Mouse (Mus musculus) embryonic facial prominence, embryonic 13.5 days (tissue): ENCODE measurements around the gene Stra6. TPM values are rescaled to one million over a fixed set of nuclear protein-coding genes. Genes with fewer than 3 reads are reported as not detected.

Experiments used
- ATAC-seq: fragments of 200-750 bp; cut with Nextera tagmentation; 2 replicates; pipeline ENCODE4 v1.8.0; 2017; ENCODE audit warnings: low read depth; ENCODE audit not compliant: insufficient number of reproducible peaks, insufficient read depth, low FRiP score, low TSS enrichment
- H3K27ac ChIP-seq: fragments of 300-500 bp; sonication (generic); 2 replicates; pipeline ENCODE4 v1.5.1; 2015; ENCODE audit warnings: moderate library complexity, mild to moderate bottlenecking, inconsistent platforms
- H3K27me3 ChIP-seq: fragments of 300-500 bp; sonication (generic); 2 replicates; pipeline ENCODE4 v1.6.1; 2015; ENCODE audit warnings: mild to moderate bottlenecking, inconsistent platforms
- H3K36me3 ChIP-seq: fragments of 300-500 bp; sonication (generic); 2 replicates; pipeline ENCODE4 v1.6.1; 2015; ENCODE audit warnings: mild to moderate bottlenecking, inconsistent platforms
- H3K4me1 ChIP-seq: fragments of 300-500 bp; sonication (generic); 2 replicates; pipeline ENCODE4 v1.6.1; 2015; ENCODE audit warnings: inconsistent platforms
- H3K4me2 ChIP-seq: fragments of 300-500 bp; sonication (generic); 2 replicates; pipeline ENCODE4 v1.6.1; 2015; ENCODE audit warnings: moderate library complexity, mild to moderate bottlenecking, inconsistent platforms
- H3K4me3 ChIP-seq: fragments of 300-500 bp; sonication (generic); 2 replicates; pipeline ENCODE4 v1.5.1; 2015; ENCODE audit warnings: mild to moderate bottlenecking, inconsistent platforms
- H3K9ac ChIP-seq: fragments of 300-500 bp; sonication (generic); 2 replicates; pipeline ENCODE4 v1.6.1; 2015; ENCODE audit warnings: mild to moderate bottlenecking, inconsistent platforms
- H3K9me3 ChIP-seq: fragments of 300-500 bp; sonication (generic); 2 replicates; pipeline ENCODE4 v1.6.1; 2016; ENCODE audit warnings: inconsistent platforms
- WGBS: fragments of 180-500 bp; shearing (Covaris S2); methylation state at CpG from one replicate; pipeline ENCODE4 v1.1.7; 2015; ENCODE audit warnings: mixed read lengths; 5-methylcytosine and 5-hydroxymethylcytosine counted together
- polyA plus RNA-seq: library from polyadenylated mRNA; unstranded; fragments of >200 nt; fragmentation: Nextera tagmentation; extraction: Ambion mirVana; gene quantifications from 2 replicates; pipeline ENCODE4 v1.2.1, GENCODE M21; 2015

The Stra6 gene
- polyA plus RNA-seq, 1 experiment from 2014 or later, result 14.3 TPM

DNA sequence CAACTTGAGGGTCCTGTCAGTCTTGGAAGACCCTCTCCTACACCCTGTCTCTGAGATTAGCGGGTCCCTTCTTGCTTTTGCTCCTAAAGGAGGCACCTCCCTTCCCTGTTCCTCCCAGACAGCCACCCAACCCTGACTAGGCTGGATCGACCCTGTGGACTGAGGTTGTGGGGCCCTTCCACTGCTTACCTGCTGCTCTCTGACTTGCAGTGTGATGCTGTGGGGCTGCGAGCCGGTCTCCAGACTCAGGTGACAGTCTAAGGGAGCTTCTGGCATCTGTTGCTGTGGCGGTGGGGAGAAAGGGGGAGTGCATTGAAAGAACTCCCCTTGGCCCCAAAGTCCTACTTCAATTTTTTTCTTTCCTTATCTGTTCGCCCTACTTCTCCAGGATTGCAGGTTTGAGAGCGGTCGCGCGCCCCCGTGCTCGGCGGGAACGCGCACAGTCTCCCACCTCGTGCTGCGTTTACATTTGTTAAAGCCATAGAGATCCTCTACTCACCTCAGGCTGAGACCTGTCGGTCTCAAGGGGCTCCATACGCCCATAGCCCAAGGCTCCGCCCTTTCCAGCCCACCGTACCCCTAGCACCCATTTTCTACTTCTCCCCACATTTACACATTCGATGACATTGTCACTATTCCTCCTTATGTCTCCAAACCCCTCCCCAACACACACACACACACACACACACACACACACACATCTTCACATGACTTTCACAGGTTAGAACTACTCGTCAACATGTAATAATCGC is 137.7 kb downstream of the Stra6 start:
- WGBS, result 2% methylated on average over 24 of the region's 24 CpGs
- Histone ChIP-seq H3K9me3 (no peaks in the 10 kb centered on the region), H3K4me3 (peak overlapping the region; percentile 25), H3K27me3 (peaks cover 91% of the 10 kb centered on the region), H3K4me2 (peak overlapping the region; percentile 53), H3K9ac (no peak overlapping the region), H3K27ac (no peak overlapping the region), H3K36me3 (no peaks in the 10 kb centered on the region), H3K4me1 (peaks cover 69% of the 10 kb centered on the region)
- no peak for ATAC-seq

DNA sequence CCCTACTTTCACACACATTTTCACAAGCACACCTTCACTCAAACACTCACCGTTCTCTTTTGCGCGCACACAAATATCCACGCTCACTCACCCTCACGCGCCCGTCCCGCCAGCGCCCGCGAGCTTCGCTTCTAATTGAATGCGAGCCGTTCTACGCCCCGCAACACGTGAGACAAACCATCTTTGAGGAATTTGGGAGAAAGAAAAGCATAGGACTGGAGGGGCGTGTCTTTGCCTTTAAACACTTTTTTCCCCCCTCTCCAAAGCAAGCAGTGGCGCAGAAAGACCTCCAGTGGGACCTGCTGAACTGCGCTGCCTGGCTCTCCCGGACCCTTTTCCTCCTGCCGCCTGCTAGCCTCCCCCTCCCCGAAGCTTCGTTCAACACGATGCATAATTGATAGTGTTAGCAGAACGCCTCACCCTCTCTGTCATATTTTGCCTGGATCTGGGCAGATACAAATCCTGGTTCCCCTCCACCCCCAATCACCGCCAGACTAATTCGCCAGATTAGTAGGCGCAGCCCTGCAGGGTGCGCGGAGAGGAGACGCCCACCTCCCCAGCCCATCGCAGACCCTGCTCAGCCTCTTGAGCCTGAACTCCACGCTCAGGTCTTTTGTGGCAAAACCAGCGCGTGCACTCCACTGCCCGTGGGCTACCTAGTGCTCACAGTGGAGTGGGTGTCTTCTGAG is 138.4 kb downstream of the Stra6 start:
- Histone ChIP-seq H3K27ac (no peak overlapping the region), H3K27me3 (peaks cover 87% of the 10 kb centered on the region), H3K4me1 (peaks cover 61% of the 10 kb centered on the region), H3K4me3 (peak overlapping the region; percentile 25), H3K9ac (no peak overlapping the region), H3K4me2 (peak overlapping the region; percentile 53), H3K36me3 (no peaks in the 10 kb centered on the region), H3K9me3 (no peaks in the 10 kb centered on the region)
- no peak for ATAC-seq
- under 1% methylated on average over 37 of the region's 37 CpGs for WGBS

DNA sequence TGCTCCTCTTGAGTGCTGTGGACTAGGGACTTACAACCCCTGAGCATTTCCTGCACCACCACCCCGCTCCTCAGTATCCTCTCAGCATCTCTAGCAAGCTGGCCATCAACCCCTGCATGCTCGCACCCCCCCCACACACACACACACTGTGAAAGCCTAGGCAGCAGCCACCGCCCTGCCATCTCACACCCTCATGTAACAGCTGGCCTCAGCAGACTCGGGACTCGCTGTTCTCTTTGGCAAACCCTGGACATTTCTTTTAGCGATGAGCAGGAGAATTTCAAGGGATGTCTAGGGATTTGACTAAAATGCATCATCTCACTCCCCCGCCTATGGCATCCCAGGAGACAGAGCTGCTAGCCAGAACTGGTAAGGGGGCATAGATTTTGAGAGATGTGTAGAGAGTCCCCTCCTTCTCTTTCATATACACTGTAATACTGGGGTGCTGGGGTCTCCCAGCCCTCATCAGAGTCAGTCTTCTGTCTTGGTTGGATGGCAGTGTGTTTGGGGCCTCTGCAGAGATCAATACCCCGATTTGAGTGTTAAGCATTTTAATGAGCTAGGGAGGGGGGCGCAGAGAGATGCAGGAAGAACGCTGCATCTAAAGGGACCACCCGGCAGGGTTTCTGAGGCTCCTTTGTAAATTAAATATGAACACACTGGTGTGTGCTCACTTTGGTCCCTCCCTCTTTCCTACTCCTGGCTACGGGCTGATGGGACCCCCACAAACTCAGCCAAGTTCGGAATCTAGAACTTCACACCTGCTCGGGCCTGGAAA is 139.3 kb downstream of the Stra6 start:
- no peak overlapping the region for H3K4me3 ChIP-seq

More for the DNA sequence above, 139.3 kb downstream of the Stra6 start:
- Histone ChIP-seq H3K4me1 (peaks cover 53% of the 10 kb centered on the region), H3K27me3 (peaks cover 79% of the 10 kb centered on the region), H3K4me2 (no peak overlapping the region), H3K36me3 (no peaks in the 10 kb centered on the region), H3K9me3 (no peaks in the 10 kb centered on the region), H3K27ac (no peak overlapping the region), H3K9ac (no peak overlapping the region)
- 5% methylated on average over 14 of the region's 14 CpGs for WGBS
- ATAC-seq, result no peak

Other genes with a start within 250 kb of the Stra6 start
- 6.7 and 6.8 TPM in 2 replicates for gene Arid3b, start 227.0 kb upstream of the Stra6 start, polyA plus RNA-seq
- 111 and 120 TPM in 2 replicates for gene Ubl7, start 152.8 kb upstream of the Stra6 start, polyA plus RNA-seq
- gene Sema7a, start 123.7 kb upstream of the Stra6 start, polyA plus RNA-seq, result 0.55 and 1.0 TPM in 2 replicates
- gene Cyp11a1, start 57.4 kb upstream of the Stra6 start, polyA plus RNA-seq, result 0.77 and 1.0 TPM in 2 replicates
- 0.83 TPM in 1 of 2 replicates, not detected in the other for gene Ccdc33, start 55.0 kb downstream of the Stra6 start, polyA plus RNA-seq
- gene Islr, start 140.5 kb downstream of the Stra6 start, polyA plus RNA-seq, result 75.6 and 79.6 TPM in 2 replicates
- gene Islr2, start 140.5 kb downstream of the Stra6 start, polyA plus RNA-seq, result 0.76 and 1.4 TPM in 2 replicates
- gene Pml, start 186.0 kb downstream of the Stra6 start, polyA plus RNA-seq, result 14.4 and 15.2 TPM in 2 replicates
- gene Stoml1, start 189.4 kb downstream of the Stra6 start, polyA plus RNA-seq, result 43.1 and 45.0 TPM in 2 replicates
- 30.9 and 41.8 TPM in 2 replicates for gene Loxl1, start 249.4 kb downstream of the Stra6 start, polyA plus RNA-seq